Comparison of ENCODE assay signal across 9 mouse cellular contexts in the genomic region with DNA sequence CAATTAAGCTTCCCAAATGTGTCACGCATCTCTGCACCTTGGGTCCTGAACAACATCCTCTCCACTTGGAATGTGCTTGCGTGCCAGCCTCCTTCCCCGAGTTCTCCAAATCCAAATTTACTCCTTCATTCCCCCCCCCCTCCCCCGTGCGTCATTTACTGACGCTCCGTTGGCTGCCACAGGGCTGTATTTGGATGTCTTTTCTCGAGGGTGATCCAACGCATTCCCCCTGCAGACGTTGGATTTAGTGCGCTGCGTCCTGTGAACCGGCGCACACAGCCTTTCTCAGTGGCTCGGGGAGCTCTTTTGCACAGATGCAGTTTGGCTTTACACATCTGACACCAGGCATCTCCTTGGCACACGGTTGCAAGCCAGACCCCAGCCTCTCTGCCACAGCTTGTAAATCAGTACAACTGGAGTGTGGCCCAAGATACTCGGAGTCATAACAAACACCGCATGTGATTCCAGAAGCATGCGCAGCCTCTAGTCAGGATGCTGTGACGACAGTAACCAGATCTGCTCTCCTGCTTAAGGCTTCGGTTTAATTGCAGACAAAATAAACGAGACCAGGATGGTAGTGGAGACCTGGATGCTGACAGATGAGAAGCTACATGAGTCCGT. TPM values are rescaled to one million over a fixed set of nuclear protein-coding genes. Genes with fewer than 3 reads are reported as not detected.
DNase-seq lines count a peak whose midpoint lies in the region; ATAC-seq lines count a peak whose summit lies in the region.
"Had no signal": no experiment of that assay in that cellular context is flagged by ENCODE, and none has a peak within 500 bp of the region (broad histone marks: within the 10 kb centered on the region; RNA-seq: fewer than 3 reads in every experiment).

No protein-coding gene starts in this region.

- peak overlapping the region; percentile 43 for H3K27ac ChIP-seq in intestine, embryonic 14.5 days (ENCODE audit: low read depth)

- ATAC-seq in intestine, embryonic 14.5 days (replicated peaks; ENCODE audit: low FRiP score, low TSS enrichment, low read depth): no peak; the same call in 1 of the 2 replicates
- ATAC-seq in megakaryocyte-erythroid progenitor cell, adult 5-6 weeks (replicated peaks; ENCODE audit: low FRiP score, low TSS enrichment, poor library complexity, severe bottlenecking): no peak

- peaks cover 8% of the 10 kb centered on the region; the same call in 1 of the 2 replicates for H3K4me1 ChIP-seq in intestine, embryonic 14.5 days (replicated peaks; ENCODE audit: control insufficient read depth, insufficient read depth, low read length)

- no peaks in the 10 kb centered on the region for H3K27me3 ChIP-seq in intestine, embryonic 14.5 days (replicated peaks; ENCODE audit: control insufficient read depth, insufficient read depth, low read length)
- H3K27me3 ChIP-seq: CH12.LX had no signal

- H3K36me3 ChIP-seq in intestine, embryonic 14.5 days (ENCODE audit: control insufficient read depth, insufficient read depth, low read length): no peaks in the 10 kb centered on the region

- no peaks in the 10 kb centered on the region for H3K9me3 ChIP-seq in intestine, embryonic 14.5 days (ENCODE audit: control insufficient read depth, low read length)

- H3K4me3 ChIP-seq in intestine, embryonic 14.5 days (ENCODE audit: low read depth, low read length): peak overlapping the region; percentile 20

- WGBS in intestine, embryonic 14.5 days: 15% methylated on average over 23 of the region's 23 CpGs

- DNase-seq in kidney, postnatal 14 days: peak; percentile 21
- no peak for DNase-seq in kidney, postnatal 36 days
- DNase-seq in embryo, embryonic 10.5 days (ENCODE audit: low spot score): peak; percentile 71
- DNase-seq in gastrocnemius, postnatal 25 days: peak; percentile 42
- DNase-seq in intestine, embryonic 14.5 days (ENCODE audit: low spot score): peak; percentile 76
- DNase-seq in lung, postnatal 14 days: peak; percentile 30
- DNase-seq in right cerebral cortex, postnatal 4 days: peak; percentile 42

- peak overlapping the region; percentile 50 for H3K4me2 ChIP-seq in intestine, embryonic 14.5 days (ENCODE audit: low read length)

- no peak overlapping the region for H3K9ac ChIP-seq in intestine, embryonic 14.5 days (ENCODE audit: low read length)

RNA-seq across cellular contexts. Expression of a gene that starts 43.4 kb away (rescaled TPM):
- not detected for total RNA-seq in gastrocnemius, postnatal 25 days (2021)
- 2.9 and 3.1 TPM in 2 replicates for polyA plus RNA-seq in intestine, embryonic 14.5 days (2014; fragmentation: Nextera tagmentation; extraction: Ambion mirVana)
- total RNA-seq in megakaryocyte-erythroid progenitor cell, adult 5-6 weeks (2014; fragmentation: Nextera tagmentation): 1.0 and 1.4 TPM in 2 replicates
- total RNA-seq in megakaryocyte-erythroid progenitor cell, adult 5-6 weeks (2017): 0.88 TPM in 1 of 2 replicates, not detected in the other

Comparison
In these comparisons a context has a peak if more than half of its experiments do, and no peak if none do; other contexts are left out.
1. DNase-seq: peak in kidney, postnatal 14 days (single experiment), embryo, embryonic 10.5 days (single experiment), gastrocnemius, postnatal 25 days (single experiment), intestine, embryonic 14.5 days (single experiment), lung, postnatal 14 days (single experiment) and right cerebral cortex, postnatal 4 days (single experiment); none in kidney, postnatal 36 days (0 of 2).